Mouse (Mus musculus): ENCODE measurements at regions not wholly inside any gene's neighbourhood (a gene's known extent, or its start where the extent isn't known, plus 50 kb on each side); places are given as distances from the start of the nearest gene placed in this dataset.

- TF ChIP-seq EP300 (IDR thresholded peaks at IDR 0.05; ENCODE audit: insufficient read depth, low read depth, low read length) (no peak), POLR2A (IDR thresholded peaks at IDR 0.05; ENCODE audit: insufficient read depth, low read length) (no peak)
Measured at GRCm38 (mm10) chr6:50059917-50060316, 50.1 kb upstream of the Mpp6 start.

All from ES-Bruce4 (cell line).